Mouse (Mus musculus) v-Abl transformed pro-B cells (cell line): Measurements from ENCODE around the gene Olfr427.
"Not testable (repeated sequence)": the region's sequence is repeated elsewhere in the genome, so short reads cannot be mapped to it uniquely, and the experiment has no call there.

ENCODE experiments used
- in situ Hi-C, 2 experiments: fragments of 400-800 bp; cut with MboI; formaldehyde crosslinking; loops; one replicate each; pipeline ENCODE4 v1.15.1; 2025; ENCODE audit not compliant: unreplicated experiment in 2 of 2

The Olfr427 gene

GRCm38 (mm10) chr1:174096591-174096990, at the start of gene Olfr427:
Gene Olfr427 (plus strand): TSS chr1:174096891.
- in situ Hi-C loops, result loop anchor here (5.0 to 25.0 kb wide), 2 partner anchors 239 to 434 kb away; partner anchors contain the start of gene Ifi208 (in 1 of the 2)

- in situ Hi-C loops, result not testable (repeated sequence)
Observed at GRCm38 (mm10) chr1:174048227-174048626, 48.5 kb upstream of the Olfr427 start.

- in situ Hi-C loops, result no loop called here
Observed at GRCm38 (mm10) chr1:174048893-174049292, 47.8 kb upstream of the Olfr427 start, which contains the start of gene Olfr432. Gene Olfr432 (plus strand): TSS chr1:174049205.

- in situ Hi-C loops, result not testable (repeated sequence)
Observed at GRCm38 (mm10) chr1:174049357-174049756, 47.3 kb upstream of the Olfr427 start.

- in situ Hi-C loops, result no loop called here
Observed at GRCm38 (mm10) chr1:174050532-174050931, 46.2 kb upstream of the Olfr427 start.

DNA sequence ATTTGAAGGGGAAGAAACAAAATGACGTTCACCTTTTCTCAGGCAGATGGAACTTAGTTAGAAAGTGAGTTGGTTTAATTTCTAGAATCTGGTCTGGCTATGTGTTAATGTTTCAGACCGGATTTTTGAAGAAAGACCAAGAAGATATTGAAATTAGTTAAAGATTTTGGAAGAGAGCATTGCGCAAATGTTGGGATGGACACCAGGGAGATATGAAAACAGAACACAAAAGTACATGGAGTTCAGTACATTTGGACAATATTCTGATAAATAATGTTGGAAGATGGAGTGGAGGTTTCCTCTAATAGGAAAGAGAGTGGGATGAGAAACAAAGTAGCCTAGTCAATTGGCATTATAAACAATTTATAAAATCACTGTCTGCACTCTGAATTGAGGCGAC, 45.2 kb upstream of the Olfr427 start:
- in situ Hi-C loops, result no loop called here

GRCm38 (mm10) chr1:174051931-174052536, 44.7 kb upstream of the Olfr427 start:
- in situ Hi-C loops, result no loop called here

- in situ Hi-C loops, result no loop called here
Observed at GRCm38 (mm10) chr1:174052981-174053380, 43.7 kb upstream of the Olfr427 start.

- in situ Hi-C loops, result no loop called here
Observed at GRCm38 (mm10) chr1:174055248-174055647, 41.4 kb upstream of the Olfr427 start.

- in situ Hi-C loops, result no loop called here
Observed at GRCm38 (mm10) chr1:174066305-174066704, 30.4 kb upstream of the Olfr427 start, which contains the start of gene Olfr430. Gene Olfr430 (plus strand): TSS chr1:174066605.

- in situ Hi-C loops, result loop anchor here in 1 of 2 experiments (25.0 kb wide), 1 partner anchor 422 kb away; the partner anchor contains the start of gene Ifi208
Observed at GRCm38 (mm10) chr1:174084031-174084430, 12.7 kb upstream of the Olfr427 start, which contains the start of gene Olfr429. Gene Olfr429 (plus strand): TSS chr1:174084331.

DNA sequence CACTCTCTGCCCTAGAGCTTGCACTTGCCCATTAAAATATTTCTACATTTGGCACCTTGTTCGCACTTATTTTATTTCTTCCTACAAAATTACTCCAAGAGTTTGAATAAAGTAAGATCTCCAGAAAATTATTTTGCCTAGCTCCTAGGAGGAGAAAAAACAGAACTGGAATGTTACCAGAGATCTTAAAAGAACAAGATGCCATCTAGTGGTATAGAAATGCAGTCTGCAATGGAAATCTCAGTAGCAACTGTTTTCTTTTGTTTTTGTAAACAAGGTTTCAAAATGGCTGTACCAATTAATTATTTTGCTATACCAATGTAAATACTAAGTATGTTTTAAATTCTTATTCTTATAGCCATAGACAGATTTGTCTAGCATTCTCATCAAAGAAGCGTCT, 7.0 kb downstream of the Olfr427 start:
- in situ Hi-C loops, result loop anchor here (5.0 to 10.0 kb wide), 3 partner anchors 139 to 646 kb away; no protein-coding TSS in a partner anchor

DNA sequence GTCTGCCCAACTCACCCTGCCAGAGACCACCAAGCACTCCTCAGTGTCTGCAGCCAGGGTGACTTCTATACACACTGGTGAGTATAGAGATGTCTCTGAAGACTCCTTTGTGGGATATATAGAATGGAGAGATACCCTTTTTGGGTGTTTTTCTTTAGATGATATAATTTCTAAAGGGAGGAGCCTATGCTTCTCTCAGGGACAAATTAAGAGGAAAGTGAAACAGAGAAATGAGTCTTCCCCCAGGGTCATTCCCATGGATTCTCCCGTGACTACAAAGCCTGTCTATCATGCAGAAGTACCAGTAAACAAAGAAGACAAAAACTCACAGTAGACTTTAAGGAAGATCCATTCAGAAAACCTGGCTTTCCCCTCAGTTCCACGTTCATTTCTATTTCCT, 24.4 kb downstream of the Olfr427 start, which contains the start of gene Olfr231:
Gene Olfr231 (minus strand): TSS at position 101 of the 400 bp plus-strand sequence.
- in situ Hi-C loops, result no loop called here

DNA sequence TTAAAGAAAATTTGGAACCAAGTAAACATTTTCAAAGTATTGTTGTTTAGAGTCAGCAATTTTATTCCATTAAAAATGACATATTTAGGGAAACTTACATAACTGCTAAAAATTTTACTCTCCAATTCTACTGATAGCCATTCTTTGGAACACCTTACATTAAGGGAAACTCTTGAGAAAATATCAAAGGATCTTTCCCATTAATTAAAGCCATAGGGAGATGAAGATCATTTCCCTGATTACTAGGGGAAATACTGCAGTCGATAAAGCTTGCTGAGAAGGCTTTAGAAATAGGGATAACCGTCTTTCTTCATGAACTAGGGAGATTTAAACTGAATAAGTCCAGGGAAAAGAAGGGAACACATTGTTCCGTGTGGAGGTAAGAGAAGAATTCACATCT, 34.5 kb downstream of the Olfr427 start, which contains the start of gene Olfr424:
Gene Olfr424 (plus strand): TSS at position 301 of the 400 bp plus-strand sequence.
- in situ Hi-C loops, result no loop called here

- in situ Hi-C loops, result no loop called here
Observed at GRCm38 (mm10) chr1:174131999-174132398, 35.3 kb downstream of the Olfr427 start.

DNA sequence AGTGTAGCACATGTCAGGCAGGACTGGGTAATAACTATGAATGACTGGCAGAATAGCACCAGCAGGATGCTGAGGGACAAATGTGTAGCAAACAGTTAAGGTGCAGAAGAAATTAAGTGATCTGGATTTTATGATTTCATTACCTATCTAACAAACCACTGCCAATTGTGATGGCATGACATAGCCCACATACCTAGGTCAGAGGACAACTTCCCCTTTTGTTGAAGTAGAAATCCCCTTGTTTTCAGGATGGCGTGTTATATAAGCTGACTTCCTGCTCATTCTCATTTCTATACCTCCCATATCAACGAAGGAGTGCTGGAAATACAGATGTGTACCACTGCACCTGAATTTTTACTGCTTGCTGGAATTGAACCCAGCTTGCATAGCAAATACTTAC, 44.7 kb downstream of the Olfr427 start:
- in situ Hi-C loops, result no loop called here

- in situ Hi-C loops, result no loop called here
Observed at GRCm38 (mm10) chr1:174146696-174147095, 50.0 kb downstream of the Olfr427 start.

- in situ Hi-C loops, result no loop called here
Observed at GRCm38 (mm10) chr1:174149289-174149688, 52.6 kb downstream of the Olfr427 start.
